Mouse (Mus musculus): ENCODE results near the gene Enpep.

- TF ChIP-seq POLR2A (IDR thresholded peaks at IDR 0.05; ENCODE audit: borderline replicate concordance, extremely low read depth, insufficient read depth, insufficient read length, poor library complexity, severe bottlenecking) (no peak), CTCF (IDR thresholded peaks at IDR 0.05; ENCODE audit: borderline replicate concordance, extremely low read depth, insufficient read depth, insufficient read length) (no peak)
Measured at GRCm38 (mm10) chr3:129289536-129289935, 43.0 kb downstream of the Enpep start.
